Mouse (Mus musculus) forebrain, embryonic 11.5 days (tissue): Measurements from ENCODE around the gene Spon2. TPM values are rescaled to one million over a fixed set of nuclear protein-coding genes. Genes with fewer than 3 reads are reported as not detected.

Experiments used
- ATAC-seq: fragments of 200-750 bp; cut with Nextera tagmentation; replicated peaks from 2 replicates; pipeline ENCODE4 v1.8.0; 2017; ENCODE audit warnings: moderate TSS enrichment; ENCODE audit not compliant: low FRiP score
- DNase-seq: peaks from one replicate; pipeline ENCODE4 v3.0.0-alpha.2; 2017; ENCODE audit warnings: low spot score
- H3K27ac ChIP-seq: fragments of 300-500 bp; sonication (generic); 2 replicates; pipeline ENCODE4 v1.5.1; 2014; ENCODE audit warnings: low read depth, low read length
- H3K27me3 ChIP-seq: fragments of 300-500 bp; sonication (generic); 2 replicates; pipeline ENCODE4 v1.6.1; 2014; ENCODE audit warnings: mild to moderate bottlenecking, low read length, mixed read lengths; ENCODE audit not compliant: control insufficient read depth, insufficient read depth
- H3K36me3 ChIP-seq: fragments of 300-500 bp; sonication (generic); 2 replicates; pipeline ENCODE4 v1.6.1; 2014; ENCODE audit warnings: mild to moderate bottlenecking, low read length, moderate library complexity, mixed read lengths; ENCODE audit not compliant: control insufficient read depth, insufficient read depth
- H3K4me1 ChIP-seq: fragments of 300-500 bp; sonication (generic); replicated peaks from 2 replicates; pipeline ENCODE4 v1.6.1; 2014; ENCODE audit warnings: low read length, mixed read lengths; ENCODE audit not compliant: control insufficient read depth, insufficient read depth
- H3K4me2 ChIP-seq: fragments of 300-500 bp; sonication (generic); 2 replicates; pipeline ENCODE4 v1.6.1; 2014; ENCODE audit warnings: low read depth, mild to moderate bottlenecking, low read length, moderate library complexity, mixed read lengths; ENCODE audit not compliant: severe bottlenecking
- H3K4me3 ChIP-seq: fragments of 300-500 bp; sonication (generic); 2 replicates; pipeline ENCODE4 v1.5.1; 2014; ENCODE audit warnings: low read depth, low read length
- H3K9ac ChIP-seq: fragments of 300-500 bp; sonication (generic); 2 replicates; pipeline ENCODE4 v1.6.1; 2014; ENCODE audit warnings: low read length
- H3K9me3 ChIP-seq: fragments of 300-500 bp; sonication (generic); 2 replicates; pipeline ENCODE4 v1.6.1; 2016; ENCODE audit warnings: low read length, mixed read lengths; ENCODE audit not compliant: control insufficient read depth
- WGBS: fragments of 180-500 bp; shearing (Covaris S2); extraction: QIAGEN DNeasy Blood & Tissue Kit; methylation state at CpG from one replicate; pipeline ENCODE4 v1.1.7; 2014; 5-methylcytosine and 5-hydroxymethylcytosine counted together
- polyA plus RNA-seq: library from polyadenylated mRNA; unstranded; fragments of >200 nt; fragmentation: Nextera tagmentation; extraction: Ambion mirVana; gene quantifications from 2 replicates; pipeline ENCODE4 v1.2.1, GENCODE M21; 2014

Gene Spon2
- polyA plus RNA-seq, result 2.3 and 5.2 TPM in 2 replicates

DNA sequence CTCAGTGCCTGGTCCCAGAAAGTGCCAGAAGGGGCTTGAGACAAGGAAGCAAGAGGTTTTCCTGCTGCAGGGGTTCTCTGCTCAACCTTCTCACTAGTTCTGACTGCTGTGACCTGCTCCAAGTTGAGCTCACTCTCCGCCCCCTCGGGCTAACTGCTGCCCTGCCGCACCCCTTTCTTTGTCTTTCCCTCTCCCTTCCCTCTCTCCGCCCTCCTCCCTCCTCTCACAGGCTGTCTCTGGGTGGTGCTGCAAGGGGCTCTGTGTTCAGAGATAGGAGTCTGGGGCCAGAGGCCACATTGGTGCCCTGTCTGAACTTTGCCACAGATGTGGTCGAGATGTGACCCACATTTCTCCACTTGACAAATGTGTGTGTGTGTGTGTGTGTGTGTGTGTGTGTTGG lies at the start of gene Spon2:
TSS of gene Spon2 (minus strand) at position 375 of the 400 bp plus-strand sequence.
- ATAC-seq (no peak), DNase-seq (peak; percentile 61)
- Histone ChIP-seq H3K9me3 (no peaks in the 10 kb centered on the region), H3K27ac (no peak within 1 kb of the TSS), H3K4me2 (no peak within 1 kb of the TSS), H3K27me3 (no peaks in the 10 kb centered on the region), H3K4me3 (no peak within 1 kb of the TSS), H3K9ac (no peak within 1 kb of the TSS), H3K4me1 (peaks cover 5% of the 10 kb centered on the region), H3K36me3 (no peaks in the 10 kb centered on the region)
- 14% methylated on average over 5 of the region's 5 CpGs for WGBS

DNA sequence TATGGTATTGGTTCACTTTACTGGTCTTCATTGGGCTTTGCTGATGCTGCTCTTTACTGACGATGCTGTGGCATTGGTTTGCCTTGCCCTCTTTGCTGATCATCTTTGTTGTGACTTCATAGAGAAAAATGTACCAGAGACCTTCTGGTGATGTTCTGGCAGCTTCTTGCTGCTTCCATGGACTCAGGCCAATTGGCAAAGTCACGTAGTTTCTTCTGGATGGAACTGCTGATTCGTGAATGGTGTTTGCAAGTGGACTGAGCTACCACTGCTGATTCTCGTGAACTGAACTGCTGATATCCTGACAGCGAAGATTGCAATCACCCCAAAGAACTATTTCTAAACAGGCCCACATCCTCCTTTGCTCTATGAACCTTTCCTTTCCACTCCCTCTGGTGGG lies 36.2 kb upstream of the Spon2 start:
- DNase-seq (no peak), ATAC-seq (no peak)
- Histone ChIP-seq H3K36me3 (peaks cover 54% of the 10 kb centered on the region), H3K9me3 (no peaks in the 10 kb centered on the region), H3K27me3 (no peaks in the 10 kb centered on the region), H3K4me3 (no peak overlapping the region), H3K9ac (no peak overlapping the region), H3K4me1 (no peaks in the 10 kb centered on the region), H3K27ac (no peak overlapping the region), H3K4me2 (no peak overlapping the region)
- WGBS, result 90% methylated on average over 5 of the region's 5 CpGs

DNA sequence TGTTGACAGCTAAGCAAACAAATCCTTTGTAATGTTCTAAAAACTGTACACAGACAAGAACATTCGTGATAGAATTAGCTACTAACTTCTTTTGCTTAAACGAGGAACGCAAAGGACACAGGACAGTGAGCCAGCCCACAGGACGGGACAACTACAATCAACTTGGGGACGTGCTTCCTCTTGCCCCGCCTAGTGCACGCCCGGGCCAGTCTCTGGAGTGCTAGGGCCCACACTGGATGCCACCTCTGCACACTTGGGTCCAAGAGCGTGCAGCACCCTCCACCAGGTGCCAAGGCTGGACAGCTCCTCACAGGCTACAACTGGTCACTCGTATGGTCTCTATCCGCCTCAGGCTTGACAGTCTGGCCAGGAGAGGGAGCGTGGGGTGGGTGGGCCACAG lies 29.9 kb upstream of the Spon2 start:
- ATAC-seq (no peak), DNase-seq (no peak)
- peaks cover 23% of the 10 kb centered on the region for H3K36me3 ChIP-seq
- no peak overlapping the region for H3K9ac ChIP-seq
- no peaks in the 10 kb centered on the region for H3K27me3 ChIP-seq
- no peak overlapping the region for H3K27ac ChIP-seq
- H3K9me3 ChIP-seq, result no peaks in the 10 kb centered on the region
- H3K4me3 ChIP-seq, result no peak overlapping the region
- 87% methylated on average over 12 of the region's 12 CpGs for WGBS
- H3K4me2 ChIP-seq, result no peak overlapping the region
- H3K4me1 ChIP-seq, result no peaks in the 10 kb centered on the region

DNA sequence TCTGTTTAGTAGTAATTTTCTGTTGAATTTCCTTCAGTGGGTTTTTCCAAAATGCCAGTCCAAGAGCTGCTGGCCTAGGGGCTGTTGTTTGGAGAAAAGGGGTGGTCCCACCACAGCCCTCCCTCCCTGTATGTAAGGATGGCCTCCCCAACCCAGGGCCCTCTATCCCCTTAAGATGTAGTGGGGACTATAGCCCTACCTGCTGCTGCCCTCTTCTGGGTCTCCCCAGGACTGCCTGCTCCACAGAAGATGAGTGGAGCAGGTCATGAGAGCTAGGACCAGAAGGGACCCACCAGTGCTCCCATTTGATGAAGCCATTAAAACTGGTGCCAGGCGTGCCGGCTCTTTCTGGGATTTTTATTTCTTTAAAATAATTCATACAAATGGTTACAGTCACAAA lies 29.1 kb upstream of the Spon2 start:
- H3K9ac ChIP-seq, result no peak overlapping the region
- WGBS, result 96% methylated on average over 2 of the region's 2 CpGs
- no peak overlapping the region for H3K4me2 ChIP-seq
- no peak overlapping the region for H3K4me3 ChIP-seq
- DNase-seq (no peak), ATAC-seq (no peak)
- H3K27ac ChIP-seq, result no peak overlapping the region
- no peaks in the 10 kb centered on the region for H3K27me3 ChIP-seq
- H3K36me3 ChIP-seq, result peaks cover 23% of the 10 kb centered on the region
- no peaks in the 10 kb centered on the region for H3K9me3 ChIP-seq
- no peaks in the 10 kb centered on the region for H3K4me1 ChIP-seq

DNA sequence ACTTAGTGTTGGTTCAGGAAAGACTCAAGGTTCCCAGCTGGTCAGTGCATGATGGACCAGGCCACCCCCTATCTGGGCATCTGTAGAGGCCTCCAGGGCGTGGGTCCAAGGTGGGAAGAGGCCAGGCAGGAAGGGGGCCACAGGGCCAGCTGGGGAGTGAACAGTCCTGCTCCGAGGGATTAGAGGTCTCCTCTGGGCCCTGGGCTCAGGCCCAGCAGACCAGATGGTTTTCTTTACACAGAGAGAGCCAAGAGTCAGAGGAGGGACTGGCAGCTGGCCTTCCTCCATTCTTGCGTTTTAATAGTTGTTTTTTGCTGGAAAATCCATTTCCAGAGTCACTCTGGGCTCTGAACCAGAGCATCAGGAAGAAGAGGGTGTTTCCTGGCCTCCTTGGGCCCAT lies 27.4 kb upstream of the Spon2 start:
- no peaks in the 10 kb centered on the region for H3K9me3 ChIP-seq
- 91% methylated on average over 3 of the region's 3 CpGs for WGBS
- H3K4me2 ChIP-seq, result no peak overlapping the region
- DNase-seq (no peak), ATAC-seq (no peak)
- H3K36me3 ChIP-seq, result peaks cover 17% of the 10 kb centered on the region
- H3K4me3 ChIP-seq, result no peak overlapping the region
- no peaks in the 10 kb centered on the region for H3K27me3 ChIP-seq
- no peak overlapping the region for H3K27ac ChIP-seq
- H3K4me1 ChIP-seq, result no peaks in the 10 kb centered on the region
- no peak overlapping the region for H3K9ac ChIP-seq

DNA sequence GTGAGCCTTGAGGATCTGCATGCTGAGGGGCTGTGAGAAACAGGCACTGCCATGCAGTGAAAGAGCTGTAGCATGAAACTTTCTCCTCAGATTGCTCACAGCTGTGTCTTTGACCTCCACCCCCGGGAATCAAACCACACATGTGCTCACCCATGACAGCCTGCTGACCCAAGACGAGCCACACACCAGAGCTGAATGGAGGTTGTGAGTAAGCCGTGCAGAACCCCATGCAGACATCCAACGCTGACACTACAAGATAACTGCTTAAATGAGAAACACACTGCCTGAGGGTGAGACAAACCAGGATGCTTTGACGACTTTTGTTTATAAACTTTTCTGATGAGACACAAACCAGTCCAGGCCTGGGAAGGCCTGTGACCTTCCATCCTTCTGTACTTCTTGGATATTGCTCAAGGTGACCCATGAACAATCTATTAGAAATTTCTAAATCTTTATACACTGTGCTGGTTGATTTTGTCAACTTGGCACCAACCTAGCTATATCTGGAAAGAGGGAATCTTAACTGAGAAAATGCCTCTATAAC lies 26.2 kb upstream of the Spon2 start:
- ATAC-seq, result no peak
- H3K36me3 ChIP-seq, result peaks cover 8% of the 10 kb centered on the region

DNA sequence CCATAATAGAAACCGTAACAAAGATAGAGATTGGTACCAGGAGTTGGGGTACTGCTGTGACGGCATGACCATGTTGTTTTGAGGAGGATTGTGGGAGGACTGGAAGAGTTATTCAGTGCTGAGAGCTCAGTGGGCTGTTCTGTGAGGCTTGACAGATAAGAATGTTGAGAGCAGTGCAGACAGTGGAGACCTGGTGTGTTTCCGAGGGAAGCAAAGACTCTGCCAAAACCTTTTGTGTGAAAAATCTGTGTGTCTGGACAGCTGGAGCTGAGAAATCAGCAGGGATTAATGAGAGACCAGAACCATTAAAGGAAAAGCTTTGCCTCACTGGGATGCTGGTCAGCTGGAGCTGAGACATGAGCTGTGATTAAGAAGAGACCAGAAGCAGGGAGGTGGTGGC lies 21.7 kb upstream of the Spon2 start:
- H3K9me3 ChIP-seq, result no peaks in the 10 kb centered on the region
- DNase-seq, result no peak
- H3K27ac ChIP-seq, result no peak overlapping the region
- WGBS, result 65% methylated on average over 3 of the region's 3 CpGs
- H3K4me2 ChIP-seq, result no peak overlapping the region
- no peak for ATAC-seq
- H3K9ac ChIP-seq, result no peak overlapping the region
- no peaks in the 10 kb centered on the region for H3K4me1 ChIP-seq
- no peaks in the 10 kb centered on the region for H3K36me3 ChIP-seq
- H3K27me3 ChIP-seq, result no peaks in the 10 kb centered on the region
- H3K4me3 ChIP-seq, result no peak overlapping the region

More for the DNA sequence above, 26.2 kb upstream of the Spon2 start:
- H3K27me3 ChIP-seq, result no peaks in the 10 kb centered on the region
- no peak overlapping the region for H3K4me3 ChIP-seq
- H3K4me2 ChIP-seq, result no peak overlapping the region
- no peaks in the 10 kb centered on the region for H3K4me1 ChIP-seq
- no peak overlapping the region for H3K27ac ChIP-seq
- no peak overlapping the region for H3K9ac ChIP-seq
- 84% methylated on average over 5 of the region's 5 CpGs for WGBS
- no peak for DNase-seq
- no peaks in the 10 kb centered on the region for H3K9me3 ChIP-seq

DNA sequence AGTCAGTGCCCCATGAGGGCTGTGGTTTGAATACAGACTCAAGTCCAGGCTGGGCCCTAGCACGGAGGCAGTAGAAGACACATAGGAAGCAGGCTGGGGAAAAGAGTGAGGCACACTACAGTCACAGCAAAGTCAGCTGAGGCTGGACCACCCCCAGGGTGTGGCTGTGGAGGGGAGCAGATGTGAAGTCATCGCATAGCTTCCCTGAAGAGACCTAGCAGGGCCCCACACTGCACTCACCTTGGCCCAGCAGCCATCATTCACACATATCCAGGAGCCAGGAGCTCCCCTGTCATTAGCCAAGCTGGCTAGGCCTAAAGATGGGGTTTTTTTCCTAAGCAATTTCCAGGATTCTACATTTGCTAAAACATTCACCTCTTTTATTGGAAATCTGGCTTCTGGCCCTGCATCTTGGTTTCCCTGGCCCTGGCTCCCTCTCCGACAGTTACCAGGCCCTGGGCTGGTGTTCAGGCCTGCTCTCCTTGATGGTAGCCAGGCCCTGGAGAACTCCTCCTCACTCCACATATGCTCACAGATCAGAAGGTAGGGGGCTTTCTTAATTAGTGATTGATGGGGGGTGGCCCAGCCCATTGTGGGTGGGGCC lies 21.0 kb upstream of the Spon2 start:
- ATAC-seq, result no peak

DNA sequence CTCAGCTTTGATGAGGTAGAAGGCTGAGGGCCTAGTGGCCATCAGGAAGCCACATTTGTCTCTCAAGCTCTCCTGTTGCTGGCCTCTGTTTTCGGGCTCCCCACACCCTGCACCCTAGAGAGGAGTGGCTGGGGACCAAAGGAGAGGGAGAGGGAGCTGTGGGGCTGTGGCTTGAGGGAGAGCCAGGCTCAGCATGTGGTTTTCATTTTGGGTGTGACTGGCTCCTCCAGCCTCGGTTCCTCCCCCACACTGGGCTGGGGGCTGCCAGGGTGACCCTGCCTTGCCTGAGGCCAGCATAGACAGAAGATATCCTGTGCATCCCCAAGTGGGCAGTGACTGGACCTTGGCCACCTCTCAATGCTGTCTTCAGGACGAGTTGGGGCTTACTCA lies 20.0 kb upstream of the Spon2 start:
- Histone ChIP-seq H3K4me1 (no peaks in the 10 kb centered on the region), H3K9me3 (no peaks in the 10 kb centered on the region), H3K27ac (no peak overlapping the region), H3K4me3 (no peak overlapping the region), H3K27me3 (no peaks in the 10 kb centered on the region), H3K9ac (no peak overlapping the region), H3K4me2 (no peak overlapping the region), H3K36me3 (no peaks in the 10 kb centered on the region)
- no peak for ATAC-seq
- DNase-seq, result no peak
- 78% methylated on average over 3 of the region's 3 CpGs for WGBS

More for the DNA sequence above, 21.0 kb upstream of the Spon2 start:
- no peak overlapping the region for H3K27ac ChIP-seq
- H3K4me1 ChIP-seq, result no peaks in the 10 kb centered on the region
- no peaks in the 10 kb centered on the region for H3K27me3 ChIP-seq
- no peak for DNase-seq
- H3K4me2 ChIP-seq, result no peak overlapping the region
- H3K9ac ChIP-seq, result no peak overlapping the region
- no peak overlapping the region for H3K4me3 ChIP-seq
- no peaks in the 10 kb centered on the region for H3K36me3 ChIP-seq
- H3K9me3 ChIP-seq, result no peaks in the 10 kb centered on the region
- WGBS, result 91% methylated on average over 3 of the region's 3 CpGs
